Mouse (Mus musculus): ENCODE measurements around the gene Slc25a40.

DNA sequence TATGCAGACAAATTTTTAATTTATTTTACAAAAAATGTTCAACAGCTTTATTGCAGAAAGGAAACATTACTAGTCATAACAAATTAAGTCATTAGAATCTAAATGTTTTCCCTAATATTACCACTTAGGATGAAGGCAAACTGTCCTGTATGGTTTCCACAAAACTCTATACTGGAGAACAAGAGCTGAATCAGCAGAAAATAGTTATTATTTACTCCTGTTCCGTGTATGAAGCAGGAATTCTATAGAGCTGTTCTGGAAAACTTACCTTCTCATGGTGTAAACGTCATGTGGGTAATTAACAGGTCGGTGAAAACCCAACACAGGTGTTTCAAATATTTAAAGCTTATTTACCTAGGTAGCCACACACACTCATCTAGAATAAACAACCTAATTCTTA lies 1.2 kb upstream of the Slc25a40 start:
- TF ChIP-seq CTCF (IDR thresholded peaks at IDR 0.05; ENCODE audit: low read depth) = no peak
- no peak for TF ChIP-seq EP300 (IDR thresholded peaks at IDR 0.05; ENCODE audit: low read depth)
